Mouse (Mus musculus) left cerebral cortex, postnatal 14 days (tissue): ENCODE measurements at regions not wholly inside any gene's neighbourhood (a gene's known extent, or its start where the extent isn't known, plus 50 kb on each side); places are given as distances from the start of the nearest gene placed in this dataset.
A peak's percentile ranks its signal among the peaks of the same experiment; 100 is the strongest.

Source experiments
- DNase-seq, 2 experiments: peaks; one replicate each; pipeline ENCODE4 v3.0.0; 2021 to 2022; ENCODE audit warnings: low spot score in 2 of 2, mixed read lengths in 1 of 2
- intact Hi-C: fragments of 180-260 bp; cut with DNase I; formaldehyde crosslinking; loops from one replicate; pipeline ENCODE4 v1.15.1; 2025

DNA sequence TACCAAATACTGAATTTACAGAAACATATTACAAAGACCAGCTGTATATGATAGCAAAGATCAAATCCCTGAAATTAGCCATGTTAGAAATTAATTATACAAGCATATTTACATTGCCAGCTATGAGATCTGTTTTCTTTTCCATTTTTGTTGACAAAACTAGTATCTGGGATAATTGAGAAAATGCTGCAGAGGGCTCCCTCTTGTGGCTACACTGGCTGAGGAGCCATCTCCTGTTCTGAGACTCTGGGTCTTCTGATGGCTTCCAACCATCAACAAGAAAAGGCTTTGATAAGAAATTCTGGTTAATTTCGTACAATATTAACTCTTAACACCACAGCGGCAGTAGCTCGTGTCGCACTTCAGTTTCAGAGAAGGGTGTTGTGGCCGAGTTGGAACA, 466.9 kb downstream of the Cdh9 start:
- DNase-seq, result peak; percentile 2 to 3
- intact Hi-C loops, result no loop called here

DNA sequence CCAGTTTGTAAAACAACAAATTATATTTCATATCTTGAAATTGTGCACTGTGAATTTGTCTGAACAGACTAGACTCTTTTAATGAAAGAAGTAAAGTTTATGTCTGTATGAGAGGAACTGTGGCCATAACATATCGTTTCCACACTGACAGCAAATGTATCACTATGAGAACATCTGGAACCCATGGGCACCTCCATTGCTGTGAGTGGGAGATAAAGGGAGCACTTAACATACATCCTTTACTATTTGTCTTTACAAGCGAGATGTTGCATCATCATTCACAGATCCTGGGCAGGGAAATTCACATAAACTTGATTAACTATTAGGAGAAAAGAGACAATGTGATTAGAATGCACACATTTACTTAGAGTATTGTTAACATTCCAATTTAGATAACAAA, 476.2 kb downstream of the Cdh9 start:
- no peak for DNase-seq
- intact Hi-C loops, result no loop called here

DNA sequence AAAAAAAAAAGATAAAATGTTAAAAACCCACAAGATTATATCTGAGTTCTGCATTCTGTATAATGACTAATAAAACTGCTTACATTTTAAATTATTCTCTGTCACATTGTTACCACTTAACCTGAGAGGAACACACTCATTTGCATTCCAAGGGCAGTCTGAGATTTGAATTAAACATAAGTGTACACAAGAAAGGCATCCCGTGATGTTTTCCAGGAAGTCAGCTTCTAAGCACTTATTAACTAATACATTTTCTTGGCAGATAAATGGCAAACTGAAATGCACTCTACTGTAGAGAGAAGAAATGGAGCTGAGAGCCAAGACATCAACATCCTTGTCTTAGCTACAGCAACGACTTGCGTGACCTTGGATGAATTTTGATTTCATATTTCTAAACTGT, 516.5 kb downstream of the Cdh9 start:
- DNase-seq, result no peak
- intact Hi-C loops, result no loop called here

DNA sequence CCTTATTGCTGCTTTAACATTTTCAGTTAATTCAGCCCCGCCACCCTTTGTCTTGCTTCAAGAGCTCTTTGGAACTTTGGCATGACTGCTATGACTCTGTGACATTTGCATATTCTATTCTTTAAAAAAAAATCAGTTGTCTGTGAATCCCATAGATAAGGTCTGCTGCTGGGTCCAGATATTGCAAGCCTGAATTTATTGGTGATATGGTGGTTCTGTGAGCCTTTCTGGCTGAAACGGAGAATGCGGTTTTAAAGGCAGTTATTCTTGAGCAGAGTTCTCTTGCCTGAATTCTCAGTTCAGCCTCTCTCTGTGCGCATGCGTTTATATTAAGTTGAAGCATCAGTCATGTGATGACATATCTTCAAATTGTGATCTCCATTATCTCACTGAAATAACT, 560.7 kb downstream of the Cdh9 start:
- DNase-seq, result no peak
- intact Hi-C loops, result no loop called here
